Mouse (Mus musculus) T-helper 17 cell (primary cell): ENCODE measurements around the gene Slfn3.
"Not testable (repeated sequence)": the region's sequence is repeated elsewhere in the genome, so short reads cannot be mapped to it uniquely, and the experiment has no call there.

Experiments used
- in situ Hi-C, 2 experiments: fragments of 300-600 bp; cut with MboI, MseI; formaldehyde crosslinking; loops; 1 replicate in 1 of 2; 2 replicates in 1 of 2; pipeline ENCODE4 v1.15.1; 2025; ENCODE audit warnings: high pct_unique_total_duplicates in 2 of 2

The Slfn3 gene

DNA sequence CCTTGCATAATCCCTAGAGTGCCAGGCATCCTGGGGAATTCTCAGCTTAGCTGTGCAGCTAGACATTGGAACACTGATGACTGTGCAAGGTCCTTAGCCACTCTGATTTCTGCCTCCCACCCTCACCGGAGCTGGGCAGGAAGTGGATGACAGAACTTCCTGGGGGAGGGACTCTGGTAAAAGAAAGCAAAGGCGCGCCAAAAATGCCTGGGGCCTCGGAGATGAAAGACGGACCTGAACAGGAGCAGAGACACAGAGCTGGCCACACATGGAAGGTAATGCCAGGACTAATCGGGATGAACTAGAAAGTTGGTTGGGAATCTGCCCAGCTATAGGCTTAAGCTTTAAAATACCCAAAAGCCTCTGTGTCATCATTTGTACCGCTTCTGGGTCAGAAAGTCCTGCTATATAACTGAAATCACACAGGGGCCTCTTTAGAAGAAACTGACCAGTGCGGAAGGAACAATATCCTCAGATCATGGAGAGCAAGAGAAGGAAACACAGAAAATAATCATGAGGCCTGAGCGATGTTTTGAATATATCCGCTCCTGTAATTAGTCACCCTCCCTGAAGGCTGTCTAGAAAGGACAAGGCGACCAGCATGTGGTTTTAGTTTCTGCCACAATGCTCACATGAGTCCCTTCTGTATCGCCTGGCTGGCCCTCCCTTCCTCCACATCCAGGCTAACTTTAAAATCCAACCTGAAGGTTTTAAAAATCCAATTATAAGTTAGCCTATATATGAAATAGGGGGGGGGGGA is at the start of gene Slfn3:
Slfn3 (plus strand) TSS at position 197 of the 760 bp plus-strand sequence.
- in situ Hi-C loops: loop anchor here in 1 of 2 experiments (10.0 kb wide), 1 partner anchor 277 kb away; the partner anchor contains the start of gene Unc45b

DNA sequence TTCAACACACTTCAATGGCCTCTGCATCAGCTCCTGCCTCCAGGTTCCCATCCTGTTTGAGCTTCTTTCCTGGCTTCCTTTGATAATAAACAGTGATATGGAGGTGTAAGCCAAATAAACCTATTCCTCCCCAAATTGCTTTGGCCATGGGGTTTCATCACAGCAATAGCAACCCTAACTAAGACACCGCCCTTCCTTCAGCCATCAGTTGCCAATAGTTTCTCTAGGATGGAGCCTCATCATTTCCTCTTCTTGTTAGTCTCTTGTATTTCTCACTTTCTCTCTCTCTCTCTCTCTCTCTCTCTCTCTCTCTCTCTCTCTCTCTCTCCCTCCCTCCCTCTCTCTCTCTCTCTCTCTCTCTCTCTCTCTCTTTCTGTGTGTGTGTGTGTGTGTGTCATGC is 42.2 kb upstream of the Slfn3 start:
- in situ Hi-C loops: loop anchor here in 1 of 2 experiments (10.0 kb wide), 1 partner anchor 234 kb away; the partner anchor contains the start of gene Unc45b

DNA sequence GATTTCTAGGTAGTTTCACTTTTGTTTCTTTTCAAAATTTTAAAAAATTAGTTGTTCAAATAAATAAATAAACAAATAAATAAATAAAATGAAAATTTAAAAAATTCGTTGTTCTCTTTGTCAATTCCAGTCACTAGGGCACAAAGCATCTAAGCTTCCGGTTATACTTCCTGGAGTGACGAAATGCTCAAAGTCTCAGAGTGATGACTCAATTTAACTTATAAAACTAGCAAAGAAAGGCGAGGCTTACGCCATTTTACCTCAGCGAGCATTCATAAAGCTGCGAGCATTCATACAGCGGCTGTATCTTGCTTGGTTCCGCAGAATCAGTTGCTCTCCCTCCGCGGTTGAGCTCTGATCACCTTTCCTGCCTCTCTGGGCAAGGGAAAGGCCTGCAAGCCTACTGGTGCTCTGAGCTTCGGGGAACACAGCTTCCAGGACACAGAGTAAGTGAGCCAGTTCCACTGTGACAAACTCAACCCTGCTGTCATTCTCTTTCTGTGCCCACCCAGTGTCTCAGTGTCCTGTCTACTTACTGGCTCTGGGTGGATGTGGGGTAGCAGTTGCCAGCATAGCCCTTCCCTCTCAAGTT is 16.1 kb upstream of the Slfn3 start, which contains the start of gene Slfn4:
Slfn4 (plus strand) TSS at position 239 of the 592 bp plus-strand sequence.
- in situ Hi-C loops: loop anchor here in 1 of 2 experiments (5.0 kb wide), 1 partner anchor 38 kb away; no protein-coding TSS in a partner anchor

DNA sequence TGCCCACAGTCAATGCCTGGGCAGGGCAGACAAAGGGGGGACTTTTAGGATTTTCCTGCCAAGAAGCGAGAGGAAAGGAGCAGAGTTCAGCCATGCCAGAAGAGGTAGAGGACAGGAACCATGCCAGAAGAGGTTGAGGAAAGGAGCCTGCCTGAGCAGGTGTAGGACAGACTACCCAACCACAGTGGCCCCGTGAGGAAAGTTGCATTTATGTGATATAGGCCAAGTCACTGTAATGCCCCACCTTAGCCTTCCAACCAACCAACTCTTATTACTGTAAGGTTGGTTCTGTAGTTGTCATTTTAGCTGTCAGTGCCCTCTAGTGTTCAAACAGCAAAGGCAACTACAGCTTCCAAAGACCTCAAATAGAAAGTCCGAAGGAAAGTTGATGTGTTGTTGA is 871 bp downstream of the Slfn3 start:
- in situ Hi-C loops: loop anchor here in 1 of 2 experiments (10.0 kb wide), 1 partner anchor 277 kb away; the partner anchor contains the start of gene Unc45b

DNA sequence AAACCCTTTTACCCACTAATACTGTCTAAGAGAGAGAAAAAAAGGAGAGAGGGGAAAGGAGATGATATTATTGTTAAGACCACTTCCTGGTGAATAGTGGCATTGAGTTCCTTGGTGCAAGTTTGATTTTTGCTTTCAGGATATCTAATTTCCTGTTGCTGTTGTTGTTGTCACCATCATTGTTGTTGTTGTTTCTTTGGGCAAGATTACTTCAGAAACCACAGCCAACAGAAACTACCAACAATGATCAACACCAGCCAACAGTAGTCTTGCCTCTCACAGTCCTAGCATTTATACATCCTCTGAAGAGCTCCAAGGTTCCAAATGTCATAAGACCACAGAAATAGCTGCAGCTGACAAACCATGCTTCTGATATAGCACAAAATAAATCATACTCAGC is 13.9 kb downstream of the Slfn3 start:
- in situ Hi-C loops: no loop called here

DNA sequence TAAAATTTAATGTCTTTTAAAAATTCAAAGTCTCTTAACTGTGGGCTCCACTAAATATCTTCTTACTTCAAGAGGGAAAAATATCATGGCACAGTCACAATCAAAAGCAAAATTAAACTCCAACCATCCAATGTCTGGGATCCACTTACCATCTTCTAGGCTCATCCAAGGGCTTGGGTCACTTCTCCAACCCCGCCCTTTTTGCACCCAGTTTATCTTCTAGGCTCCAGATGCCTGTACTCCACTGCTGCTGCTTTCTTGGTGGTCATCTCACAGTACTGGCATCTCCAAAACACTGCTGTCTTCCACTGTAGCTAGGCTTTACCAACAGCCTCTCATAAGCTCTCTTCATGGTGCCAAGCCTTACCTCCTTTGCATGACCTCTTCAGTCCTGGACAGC is 25.0 kb downstream of the Slfn3 start:
- in situ Hi-C loops: no loop called here

DNA sequence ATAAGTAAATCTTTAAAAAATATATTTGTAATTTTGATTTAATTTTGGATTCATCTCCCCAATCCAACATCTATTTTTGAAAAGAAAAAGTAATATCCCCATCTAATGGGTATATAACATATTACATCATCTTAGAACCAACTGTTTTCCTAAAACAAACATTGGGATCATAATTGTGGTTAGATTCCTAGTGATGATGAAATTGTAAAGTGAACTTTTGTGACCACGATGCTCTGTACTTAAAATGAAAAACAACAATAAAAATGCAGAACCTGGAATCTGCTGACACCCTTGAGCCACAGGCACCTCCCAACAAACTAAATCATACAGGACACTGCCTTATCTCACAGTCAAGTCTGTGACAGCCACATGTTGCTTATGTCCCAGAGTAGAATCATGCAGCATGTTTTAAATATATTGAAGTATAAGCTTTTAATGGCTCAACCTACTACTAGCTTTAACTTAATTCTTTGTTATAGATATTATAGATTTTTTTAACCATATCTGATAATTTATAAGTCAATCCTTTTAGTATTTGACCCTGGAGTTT is 30.3 kb downstream of the Slfn3 start:
- in situ Hi-C loops: loop anchor here in 1 of 2 experiments (10.0 kb wide), 1 partner anchor 457 kb away; the partner anchor contains the start of genes Cct6b and Zfp830

DNA sequence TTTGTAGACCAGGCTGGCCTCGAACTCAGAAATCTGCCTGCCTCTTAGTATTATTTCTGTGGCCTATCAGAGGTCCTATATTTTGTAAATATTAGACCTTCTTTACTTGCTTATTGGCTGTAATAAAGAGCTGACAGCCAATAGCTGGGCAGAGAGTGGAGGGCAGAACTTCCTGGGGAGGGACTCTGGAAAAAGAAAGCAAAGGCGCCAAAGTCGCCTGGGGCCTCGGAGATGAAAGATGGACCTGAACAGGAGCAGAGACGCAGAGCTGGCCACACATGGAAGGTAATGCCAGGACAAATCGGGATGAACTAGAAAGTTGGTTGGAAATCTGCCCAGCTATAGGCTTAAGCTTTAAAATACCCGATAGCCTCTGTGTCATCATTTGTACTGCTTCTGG is 32.2 kb downstream of the Slfn3 start:
- in situ Hi-C loops: loop anchor here in 1 of 2 experiments (10.0 kb wide), 1 partner anchor 459 kb away; the partner anchor contains the start of genes Cct6b and Zfp830

DNA sequence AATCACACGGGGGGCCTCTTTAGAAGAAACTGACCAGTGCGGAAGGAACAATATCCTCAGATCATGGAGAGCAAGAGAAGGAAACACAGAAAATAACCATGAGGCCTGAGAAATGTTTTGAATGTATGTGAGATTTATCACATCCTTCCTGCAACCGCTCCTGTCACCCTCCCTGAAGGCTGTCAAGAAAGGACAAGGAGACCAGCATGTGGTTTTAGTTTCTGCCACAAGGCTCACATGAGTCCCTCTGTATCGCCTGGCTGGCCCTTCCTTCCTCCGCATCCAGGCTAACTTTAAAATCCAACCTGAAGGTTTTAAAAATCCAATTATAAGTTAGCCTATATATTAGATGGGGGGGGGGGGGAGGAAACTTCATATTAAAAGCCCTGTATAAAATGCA is 32.7 kb downstream of the Slfn3 start:
- in situ Hi-C loops: loop anchor here in 1 of 2 experiments (10.0 kb wide), 1 partner anchor 459 kb away; the partner anchor contains the start of genes Cct6b and Zfp830

DNA sequence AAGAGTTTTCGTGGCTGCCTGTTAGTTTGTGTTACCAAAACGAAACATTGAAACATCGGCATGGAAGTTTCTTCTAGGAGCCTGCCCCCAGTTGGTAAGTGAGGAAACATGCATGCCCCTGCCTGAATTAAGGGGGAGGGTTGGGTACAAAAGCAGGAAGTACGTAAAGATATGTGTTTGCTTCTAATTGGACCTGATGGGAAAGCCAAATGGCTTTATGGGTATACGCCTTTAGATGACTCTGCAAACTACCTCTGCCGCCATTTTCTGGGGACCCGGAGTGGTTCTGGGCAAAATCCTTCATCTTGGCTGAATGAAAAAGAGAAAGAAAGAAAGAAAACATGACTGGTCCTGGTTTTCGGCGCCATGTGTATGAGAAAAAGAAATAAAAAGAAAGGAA is 33.1 kb downstream of the Slfn3 start:
- in situ Hi-C loops: loop anchor here in 1 of 2 experiments (10.0 kb wide), 1 partner anchor 459 kb away; the partner anchor contains the start of genes Cct6b and Zfp830

DNA sequence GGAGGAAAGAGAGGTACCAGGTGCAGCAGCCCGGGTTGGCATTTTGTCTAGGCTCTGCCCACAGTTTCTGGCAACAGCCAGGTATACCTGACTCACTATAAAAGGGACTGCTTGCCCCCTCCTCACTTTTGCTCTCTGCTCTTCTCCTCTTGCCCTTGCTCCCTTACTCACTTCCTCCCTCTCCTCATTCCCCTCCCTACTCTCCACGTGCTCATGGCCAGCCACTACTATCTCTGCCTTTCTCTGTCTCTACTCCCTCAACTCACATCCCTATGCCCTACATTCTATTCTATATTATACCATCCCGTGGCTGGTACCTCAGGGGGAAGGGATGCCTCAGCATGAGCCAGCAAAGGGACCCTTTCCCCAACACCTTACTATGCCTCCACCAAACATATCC is 33.6 kb downstream of the Slfn3 start:
- in situ Hi-C loops: loop anchor here in 1 of 2 experiments (10.0 kb wide), 1 partner anchor 460 kb away; the partner anchor contains the start of genes Cct6b and Zfp830

DNA sequence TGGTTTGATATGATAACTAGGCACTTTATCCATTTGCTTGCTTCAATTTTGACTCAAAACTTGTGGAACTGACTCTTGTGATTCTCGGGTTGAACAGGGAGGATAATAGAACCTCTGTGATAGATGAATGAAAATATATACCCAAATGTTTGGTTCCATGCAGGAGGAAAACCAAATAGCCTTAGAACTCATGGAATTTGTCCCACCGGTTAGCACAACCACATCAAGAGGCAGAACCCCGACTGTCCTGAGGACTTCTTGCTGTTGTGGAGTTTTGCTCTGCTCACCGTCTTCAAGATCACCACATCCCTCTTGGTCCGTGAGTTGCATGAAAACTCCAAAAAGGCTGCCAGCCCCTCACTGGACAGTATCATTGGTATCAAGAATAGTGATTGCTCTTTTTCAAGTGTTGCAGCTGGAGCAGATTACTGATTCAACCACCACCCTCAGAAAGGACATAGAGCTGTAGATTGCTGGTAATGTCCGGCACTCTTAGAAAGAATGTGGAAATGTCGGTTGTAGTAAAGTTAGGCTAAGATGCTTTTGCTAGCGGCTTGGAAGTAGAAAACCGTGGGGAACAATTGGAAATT is 34.3 kb downstream of the Slfn3 start:
- in situ Hi-C loops: loop anchor here in 1 of 2 experiments (10.0 kb wide), 1 partner anchor 461 kb away; the partner anchor contains the start of genes Cct6b and Zfp830

DNA sequence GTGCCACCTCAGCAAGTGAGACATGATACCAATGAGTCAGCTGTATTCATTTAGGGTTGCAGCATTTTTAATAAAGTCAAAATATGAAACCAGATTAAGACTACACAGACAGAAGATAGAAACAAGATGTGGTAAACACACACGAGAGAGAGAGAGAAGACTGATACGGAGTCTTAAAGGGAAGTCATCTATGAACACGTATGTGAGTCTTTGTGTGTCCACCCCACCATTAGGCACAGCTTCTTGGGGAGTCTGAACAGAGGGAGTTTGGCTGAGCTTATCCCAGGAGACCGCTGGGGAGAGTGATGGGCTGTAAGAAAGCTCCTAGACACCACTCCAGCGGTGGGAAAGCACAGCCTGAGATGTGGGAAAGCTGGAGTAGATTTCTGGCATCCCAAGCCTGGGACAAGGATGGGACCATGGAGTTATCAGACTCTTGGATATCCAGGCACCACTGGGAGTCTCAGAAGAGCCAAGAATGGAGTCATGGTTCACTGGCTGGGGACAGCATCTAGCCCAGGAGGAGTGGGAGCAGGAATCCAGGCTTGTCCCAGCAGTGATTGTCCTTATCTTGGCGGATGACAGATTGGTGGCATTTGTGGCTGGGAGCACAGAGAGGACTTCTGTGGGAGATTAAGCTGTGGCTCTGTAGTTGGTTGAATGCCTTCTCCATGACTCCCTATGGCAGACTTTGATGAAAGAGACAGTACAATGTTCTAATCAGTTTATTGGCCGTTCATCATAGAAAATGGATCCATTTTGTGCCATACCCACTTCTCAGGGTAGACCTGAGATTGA is 37.0 kb downstream of the Slfn3 start:
- in situ Hi-C loops: loop anchor here in 1 of 2 experiments (10.0 kb wide), 1 partner anchor 463 kb away; the partner anchor contains the start of genes Cct6b and Zfp830

DNA sequence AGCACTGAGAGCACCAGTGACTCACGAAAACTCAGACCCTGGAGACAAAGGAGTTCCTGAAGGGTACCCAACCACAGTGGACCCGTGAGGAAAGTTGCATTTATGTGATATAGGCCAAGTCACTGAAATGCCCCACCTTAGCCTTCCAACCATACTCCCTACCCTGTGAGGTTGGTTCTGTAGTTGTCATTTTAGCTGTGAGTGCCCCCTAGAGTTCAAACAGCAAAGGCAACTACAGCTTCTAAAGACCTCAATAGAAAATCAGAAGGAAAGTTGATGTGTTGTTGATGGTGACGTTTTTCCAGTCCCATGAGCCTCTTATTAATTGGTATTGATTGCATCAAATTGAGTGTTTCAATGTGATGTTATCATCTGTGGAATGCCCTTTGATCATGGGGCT is 39.8 kb downstream of the Slfn3 start:
- in situ Hi-C loops: no loop called here

DNA sequence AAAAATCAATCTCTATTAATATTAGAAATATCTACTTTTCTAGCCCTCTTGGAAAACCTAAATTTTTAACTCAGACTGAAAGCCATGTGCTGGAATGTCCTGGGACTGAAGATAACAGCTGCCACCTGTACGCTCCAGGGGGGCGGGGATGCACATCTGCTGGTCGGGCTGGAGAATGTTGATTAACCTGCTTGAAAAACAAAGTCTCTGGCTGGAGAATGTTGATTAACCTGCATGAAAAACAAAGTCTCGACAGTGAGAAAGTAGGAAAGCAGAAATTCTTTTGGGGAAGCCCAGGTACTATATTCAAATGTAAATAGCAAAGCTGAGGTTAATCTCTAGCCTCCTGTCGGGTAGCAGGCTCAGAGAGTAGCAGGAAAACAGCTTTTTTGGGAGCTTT is 42.5 kb downstream of the Slfn3 start:
- in situ Hi-C loops: not testable (repeated sequence)

DNA sequence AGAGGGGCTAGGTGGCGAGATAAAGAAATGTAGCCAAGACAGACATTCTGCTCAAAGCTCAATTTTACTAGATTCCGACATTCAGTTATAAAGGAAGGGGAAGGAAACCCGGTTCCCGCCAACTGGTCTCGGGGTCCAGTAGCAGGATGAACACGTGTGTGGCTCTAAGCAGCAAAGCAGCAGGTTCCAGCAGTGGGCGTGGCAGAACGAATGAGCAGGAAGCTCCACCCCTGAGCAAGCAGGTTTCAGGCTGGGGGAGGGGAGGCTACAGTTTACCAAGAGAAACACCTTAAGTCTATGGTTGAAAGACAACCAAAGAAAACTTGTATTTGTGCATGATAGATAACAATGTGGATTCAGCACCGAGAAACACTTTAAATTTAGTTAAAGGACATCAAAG is 46.3 kb downstream of the Slfn3 start:
- in situ Hi-C loops: not testable (repeated sequence)

DNA sequence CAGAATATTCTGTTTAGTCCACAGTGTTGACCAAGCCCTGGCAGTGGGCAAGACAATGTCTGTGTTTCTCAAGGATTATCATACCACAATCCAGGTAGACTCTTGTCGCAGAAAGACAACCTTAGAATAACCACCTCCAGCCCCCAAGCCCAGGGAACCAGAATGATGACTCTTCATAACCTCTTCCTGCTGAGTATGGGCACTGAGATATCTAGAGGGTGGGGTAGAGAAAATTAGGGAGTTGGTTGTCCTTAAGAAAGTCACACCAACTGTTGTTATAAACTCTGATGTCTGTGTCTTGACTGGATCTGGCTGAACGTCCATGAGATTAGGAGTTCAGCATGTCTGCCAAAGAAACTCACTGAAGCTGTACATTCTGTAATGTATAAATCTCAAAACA is 47.3 kb downstream of the Slfn3 start:
- in situ Hi-C loops: no loop called here

DNA sequence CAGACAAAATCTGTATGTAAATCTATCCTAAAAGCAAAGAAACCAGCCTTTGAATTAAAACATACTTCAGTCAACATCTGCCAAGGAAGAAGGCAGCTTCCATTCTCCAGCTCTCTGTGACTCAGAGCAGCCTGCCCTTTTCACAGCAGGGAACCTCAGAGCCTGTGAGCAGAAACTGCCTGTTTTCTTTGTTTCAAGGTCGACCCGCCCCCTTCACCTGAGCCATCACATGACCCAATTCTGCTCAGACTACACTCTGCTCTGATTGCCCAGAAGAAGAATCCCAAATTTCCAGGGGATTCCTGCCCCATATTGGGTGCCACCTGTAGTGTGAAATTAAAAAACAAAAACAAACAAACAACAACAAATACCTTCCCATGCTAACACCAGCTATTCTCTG is 48.7 kb downstream of the Slfn3 start:
- in situ Hi-C loops: no loop called here

DNA sequence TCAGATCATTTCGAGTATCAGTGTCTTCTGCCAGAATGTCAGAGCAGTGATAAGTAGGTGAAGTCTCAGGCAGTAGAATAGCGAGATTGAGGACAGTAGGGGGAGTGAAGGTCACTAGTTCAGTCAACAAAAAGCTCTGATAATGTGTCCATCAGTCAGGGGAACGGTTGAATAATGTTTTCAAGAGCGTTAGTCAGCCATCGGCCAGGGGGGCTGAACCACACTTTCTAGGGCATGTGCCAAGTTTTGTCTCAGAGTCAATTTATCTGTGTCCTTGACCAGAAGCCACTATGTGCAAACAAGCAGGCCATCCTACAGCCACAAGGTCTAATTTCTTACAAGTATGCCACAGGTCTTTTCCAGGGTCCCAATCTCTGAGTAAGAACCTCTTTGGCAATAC is 66.1 kb downstream of the Slfn3 start:
- in situ Hi-C loops: not testable (repeated sequence)

DNA sequence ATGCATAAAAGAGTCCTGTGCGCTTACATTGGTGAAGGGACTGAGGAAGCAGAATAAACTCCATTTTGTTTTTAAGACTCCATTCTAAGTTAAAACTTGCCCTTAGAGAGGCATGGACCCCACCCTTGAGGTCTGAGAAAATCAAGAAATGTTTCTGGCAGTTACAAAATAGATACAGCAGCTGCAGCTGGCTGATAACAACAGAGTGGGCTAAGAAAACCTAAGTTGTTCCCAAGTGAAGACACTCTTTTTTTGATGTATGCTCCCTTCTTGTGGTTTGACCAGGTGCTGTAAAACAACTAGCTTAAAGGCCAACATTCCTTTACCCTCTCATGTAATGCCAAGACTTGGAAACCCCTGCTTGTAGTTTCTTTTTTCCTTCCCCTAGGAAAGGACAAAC is 71.5 kb downstream of the Slfn3 start:
- in situ Hi-C loops: no loop called here

DNA sequence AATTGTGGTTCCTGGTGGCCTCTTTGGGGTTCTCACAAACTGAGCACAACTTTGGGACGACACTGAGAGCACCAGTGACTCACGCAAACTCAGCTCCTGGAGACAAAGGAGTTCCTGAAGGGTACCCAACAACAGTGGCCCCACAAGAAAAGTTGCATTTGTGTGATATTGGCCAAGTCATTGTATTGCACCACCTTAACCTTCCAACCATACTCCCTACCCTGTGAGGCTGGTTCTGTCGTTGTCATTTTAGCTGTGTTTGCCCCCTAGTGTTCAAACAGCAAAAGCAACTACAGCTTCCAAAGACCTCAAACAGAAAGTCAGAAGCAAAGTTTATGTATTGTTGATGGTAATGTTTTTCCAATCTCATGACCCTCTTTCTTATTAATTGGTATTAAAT is 72.0 kb downstream of the Slfn3 start:
- in situ Hi-C loops: no loop called here
